Mouse (Mus musculus): Measurements from ENCODE around the gene Olfr460. TPM values are rescaled to one million over a fixed set of nuclear protein-coding genes. Genes with fewer than 3 reads are reported as not detected.
"Not testable (repeated sequence)": the region's sequence is repeated elsewhere in the genome, so short reads cannot be mapped to it uniquely, and the experiment has no call there.

Olfr460 gene
- polyA plus RNA-seq, 1 experiment from 2014 or later = not detected

- no peak overlapping the region for H3K27ac ChIP-seq
- no peak for DNase-seq (ENCODE audit: low spot score)
- no peaks in the 10 kb centered on the region for H3K36me3 ChIP-seq (ENCODE audit: insufficient read depth, low read length)
- no peaks in the 10 kb centered on the region for H3K9me3 ChIP-seq (replicated peaks; ENCODE audit: low read length)
- H3K27me3 ChIP-seq (ENCODE audit: insufficient read depth, low read length) = no peaks in the 10 kb centered on the region
- no peak for TF ChIP-seq CTCF (IDR thresholded peaks at IDR 0.05; ENCODE audit: low read depth)
- 91% methylated on average over 2 of the region's 2 CpGs for WGBS
- no peak for ATAC-seq (replicated peaks; ENCODE audit: low FRiP score, low read depth)
- H3K4me3 ChIP-seq (replicated peaks; ENCODE audit: low read depth, low read length) = no peak overlapping the region
- no peaks in the 10 kb centered on the region for H3K4me1 ChIP-seq (replicated peaks; ENCODE audit: insufficient read depth, low read length)
- no peak overlapping the region for H3K9ac ChIP-seq (ENCODE audit: low read depth, low read length)
- no peak overlapping the region for H3K4me2 ChIP-seq (ENCODE audit: low read length)
Observed at GRCm38 (mm10) chr6:40588346-40588745, 19.1 kb downstream of the Olfr460 start.

- Histone ChIP-seq H3K4me3 (replicated peaks; ENCODE audit: low read depth, low read length) (no peak overlapping the region), H3K9ac (ENCODE audit: low read depth, low read length) (no peak overlapping the region), H3K9me3 (replicated peaks; ENCODE audit: low read length) (no peaks in the 10 kb centered on the region), H3K4me2 (ENCODE audit: low read length) (no peak overlapping the region), H3K27ac (no peak overlapping the region), H3K4me1 (replicated peaks; ENCODE audit: insufficient read depth, low read length) (no peaks in the 10 kb centered on the region), H3K27me3 (ENCODE audit: insufficient read depth, low read length) (no peaks in the 10 kb centered on the region), H3K36me3 (ENCODE audit: insufficient read depth, low read length) (no peaks in the 10 kb centered on the region)
- WGBS = 65% methylated on average over 3 of the region's 3 CpGs
- TF ChIP-seq CTCF (IDR thresholded peaks at IDR 0.05; ENCODE audit: low read depth) = no peak
- no peak for DNase-seq (ENCODE audit: low spot score)
- no peak for ATAC-seq (replicated peaks; ENCODE audit: low FRiP score, low read depth)
Observed at GRCm38 (mm10) chr6:40594804-40595550, 25.7 kb downstream of the Olfr460 start.

- H3K4me1 ChIP-seq (replicated peaks; ENCODE audit: insufficient read depth, low read length); H3K27me3 ChIP-seq (ENCODE audit: insufficient read depth, low read length); H3K9ac ChIP-seq (ENCODE audit: low read depth, low read length); DNase-seq (ENCODE audit: low spot score); ATAC-seq (replicated peaks; ENCODE audit: low FRiP score, low read depth); H3K36me3 ChIP-seq (ENCODE audit: insufficient read depth, low read length); H3K9me3 ChIP-seq (replicated peaks; ENCODE audit: low read length); H3K4me3 ChIP-seq (replicated peaks; ENCODE audit: low read depth, low read length); H3K4me2 ChIP-seq (ENCODE audit: low read length); H3K27ac ChIP-seq: not testable (repeated sequence)
- 40% methylated on average over 4 of the region's 4 CpGs for WGBS
Observed at GRCm38 (mm10) chr6:40598546-40598945, 29.3 kb downstream of the Olfr460 start.

GRCm38 (mm10) chr6:40607431-40607830 is 38.1 kb downstream of the Olfr460 start:
- no peak for TF ChIP-seq CTCF (IDR thresholded peaks at IDR 0.05; ENCODE audit: low read depth)
- Histone ChIP-seq H3K27me3 (ENCODE audit: insufficient read depth, low read length) (no peaks in the 10 kb centered on the region), H3K9ac (ENCODE audit: low read depth, low read length) (no peak overlapping the region), H3K4me3 (replicated peaks; ENCODE audit: low read depth, low read length) (no peak overlapping the region), H3K36me3 (ENCODE audit: insufficient read depth, low read length) (no peaks in the 10 kb centered on the region), H3K9me3 (replicated peaks; ENCODE audit: low read length) (no peaks in the 10 kb centered on the region), H3K4me1 (replicated peaks; ENCODE audit: insufficient read depth, low read length) (no peaks in the 10 kb centered on the region), H3K4me2 (ENCODE audit: low read length) (no peak overlapping the region), H3K27ac (no peak overlapping the region)
- DNase-seq (ENCODE audit: low spot score) = no peak
- no peak for ATAC-seq (replicated peaks; ENCODE audit: low FRiP score, low read depth)

- no peaks in the 10 kb centered on the region for H3K36me3 ChIP-seq (ENCODE audit: insufficient read depth, low read length)
- H3K4me3 ChIP-seq (replicated peaks; ENCODE audit: low read depth, low read length) = no peak overlapping the region
- WGBS = 81% methylated on average over 8 of the region's 8 CpGs
- H3K27me3 ChIP-seq (ENCODE audit: insufficient read depth, low read length) = no peaks in the 10 kb centered on the region
- no peak for TF ChIP-seq CTCF (IDR thresholded peaks at IDR 0.05; ENCODE audit: low read depth)
- H3K27ac ChIP-seq = no peak overlapping the region
- H3K4me2 ChIP-seq (ENCODE audit: low read length) = no peak overlapping the region
- no peak for ATAC-seq (replicated peaks; ENCODE audit: low FRiP score, low read depth)
- no peaks in the 10 kb centered on the region for H3K4me1 ChIP-seq (replicated peaks; ENCODE audit: insufficient read depth, low read length)
- no peak overlapping the region for H3K9ac ChIP-seq (ENCODE audit: low read depth, low read length)
- H3K9me3 ChIP-seq (replicated peaks; ENCODE audit: low read length) = no peaks in the 10 kb centered on the region
- no peak for DNase-seq (ENCODE audit: low spot score)
Observed at GRCm38 (mm10) chr6:40610244-40610643, 41.0 kb downstream of the Olfr460 start.

- H3K27ac ChIP-seq = no peak within 1 kb of the TSS
- 87% methylated on average over 4 of the region's 4 CpGs for WGBS
- no peak for TF ChIP-seq CTCF (IDR thresholded peaks at IDR 0.05; ENCODE audit: low read depth)
Observed at GRCm38 (mm10) chr6:40613260-40613852, 44.1 kb downstream of the Olfr460 start, which contains the start of gene Tas2r138. Gene Tas2r138 (minus strand): TSS chr6:40613310.

More at GRCm38 (mm10) chr6:40613260-40613852, 44.1 kb downstream of the Olfr460 start, which contains the start of gene Tas2r138:
- Histone ChIP-seq H3K9me3 (replicated peaks; ENCODE audit: low read length) (no peaks in the 10 kb centered on the region), H3K27me3 (ENCODE audit: insufficient read depth, low read length) (no peaks in the 10 kb centered on the region), H3K4me3 (replicated peaks; ENCODE audit: low read depth, low read length) (no peak within 1 kb of the TSS), H3K4me2 (ENCODE audit: low read length) (no peak within 1 kb of the TSS), H3K4me1 (replicated peaks; ENCODE audit: insufficient read depth, low read length) (no peaks in the 10 kb centered on the region), H3K36me3 (ENCODE audit: insufficient read depth, low read length) (no peaks in the 10 kb centered on the region), H3K9ac (ENCODE audit: low read depth, low read length) (no peak within 1 kb of the TSS)
- DNase-seq (ENCODE audit: low spot score) (no peak), ATAC-seq (replicated peaks; ENCODE audit: low FRiP score, low read depth) (no peak)

Measured in kidney, postnatal 0 days (tissue).